Mouse (Mus musculus): ENCODE data around the gene Mamstr. TPM values are rescaled to one million over a fixed set of nuclear protein-coding genes. Genes with fewer than 3 reads are reported as not detected.
A peak's percentile ranks its signal among the peaks of the same experiment; 100 is the strongest.

The Mamstr gene
- polyA plus RNA-seq, 1 experiment from 2014 or later, result 0.69 TPM

- Histone ChIP-seq H3K4me1 (replicated peaks; ENCODE audit: control insufficient read depth, insufficient read depth, low read length) (peaks cover 7% of the 10 kb centered on the region), H3K27ac (ENCODE audit: low read depth, low read length) (no peak overlapping the region), H3K9ac (ENCODE audit: low read depth, low read length) (no peak overlapping the region), H3K4me2 (no peak overlapping the region), H3K9me3 (ENCODE audit: control insufficient read depth, low read length) (no peaks in the 10 kb centered on the region), H3K36me3 (ENCODE audit: control insufficient read depth, insufficient read depth, low read length) (no peaks in the 10 kb centered on the region; the same call in 1 of the 2 replicates), H3K4me3 (ENCODE audit: low read depth, low read length) (no peak overlapping the region), H3K27me3 (replicated peaks; ENCODE audit: control insufficient read depth, insufficient read depth, low read length) (peaks cover 37% of the 10 kb centered on the region)
- ATAC-seq (replicated peaks; ENCODE audit: low FRiP score), result no peak
- DNase-seq (ENCODE audit: low spot score), result no peak
- whole genome bisulfite sequencing, result 91% methylated on average over 11 of the region's 11 CpGs
These were observed 16.3 kb upstream of the Mamstr start for GRCm38 (mm10) chr7:45623507-45623906.

- H3K27ac ChIP-seq (ENCODE audit: low read depth, low read length), result no peak overlapping the region
- H3K4me1 ChIP-seq (replicated peaks; ENCODE audit: control insufficient read depth, insufficient read depth, low read length), result peaks cover 12% of the 10 kb centered on the region
- WGBS, result 74% methylated on average over 3 of the region's 3 CpGs
- no peak overlapping the region for H3K4me3 ChIP-seq (ENCODE audit: low read depth, low read length)
- H3K4me2 ChIP-seq, result no peak overlapping the region
- H3K27me3 ChIP-seq (replicated peaks; ENCODE audit: control insufficient read depth, insufficient read depth, low read length), result peaks cover 34% of the 10 kb centered on the region
- no peak for DNase-seq (ENCODE audit: low spot score)
- ATAC-seq (replicated peaks; ENCODE audit: low FRiP score), result no peak
- H3K36me3 ChIP-seq (ENCODE audit: control insufficient read depth, insufficient read depth, low read length), result no peaks in the 10 kb centered on the region; the same call in 1 of the 2 replicates
- no peaks in the 10 kb centered on the region for H3K9me3 ChIP-seq (ENCODE audit: control insufficient read depth, low read length)
- H3K9ac ChIP-seq (ENCODE audit: low read depth, low read length), result no peak overlapping the region
These were observed 15.1 kb upstream of the Mamstr start for GRCm38 (mm10) chr7:45624718-45625117.

- Histone ChIP-seq H3K27me3 (replicated peaks; ENCODE audit: control insufficient read depth, insufficient read depth, low read length) (peaks cover 30% of the 10 kb centered on the region), H3K4me1 (replicated peaks; ENCODE audit: control insufficient read depth, insufficient read depth, low read length) (peaks cover 12% of the 10 kb centered on the region), H3K27ac (ENCODE audit: low read depth, low read length) (no peak overlapping the region), H3K9me3 (ENCODE audit: control insufficient read depth, low read length) (no peaks in the 10 kb centered on the region), H3K36me3 (ENCODE audit: control insufficient read depth, insufficient read depth, low read length) (no peaks in the 10 kb centered on the region; the same call in 1 of the 2 replicates), H3K4me2 (no peak overlapping the region), H3K9ac (ENCODE audit: low read depth, low read length) (no peak overlapping the region), H3K4me3 (ENCODE audit: low read depth, low read length) (no peak overlapping the region)
- ATAC-seq (replicated peaks; ENCODE audit: low FRiP score) (no peak), DNase-seq (ENCODE audit: low spot score) (no peak)
- 78% methylated on average over 8 of the region's 8 CpGs for WGBS
These were observed 14.3 kb upstream of the Mamstr start for GRCm38 (mm10) chr7:45625481-45625880.

GRCm38 (mm10) chr7:45626571-45627076, 13.2 kb upstream of the Mamstr start:
- ATAC-seq (replicated peaks; ENCODE audit: low FRiP score) (no peak), DNase-seq (ENCODE audit: low spot score) (no peak)
- no peaks in the 10 kb centered on the region; the same call in 1 of the 2 replicates for H3K36me3 ChIP-seq (ENCODE audit: control insufficient read depth, insufficient read depth, low read length)
- no peak overlapping the region for H3K9ac ChIP-seq (ENCODE audit: low read depth, low read length)
- H3K4me3 ChIP-seq (ENCODE audit: low read depth, low read length), result no peak overlapping the region
- H3K27ac ChIP-seq (ENCODE audit: low read depth, low read length), result peak overlapping the region; percentile 25; the same call in 1 of the 2 replicates
- H3K9me3 ChIP-seq (ENCODE audit: control insufficient read depth, low read length), result no peaks in the 10 kb centered on the region
- 67% methylated on average over 7 of the region's 7 CpGs for WGBS
- H3K27me3 ChIP-seq (replicated peaks; ENCODE audit: control insufficient read depth, insufficient read depth, low read length), result peaks cover 32% of the 10 kb centered on the region
- H3K4me1 ChIP-seq (replicated peaks; ENCODE audit: control insufficient read depth, insufficient read depth, low read length), result peaks cover 12% of the 10 kb centered on the region
- H3K4me2 ChIP-seq, result no peak overlapping the region

- H3K9ac ChIP-seq (ENCODE audit: low read depth, low read length), result peak within 1 kb of the TSS; percentile 69
- H3K27me3 ChIP-seq (replicated peaks; ENCODE audit: control insufficient read depth, insufficient read depth, low read length), result peaks cover 32% of the 10 kb centered on the region
- H3K4me2 ChIP-seq, result peak within 1 kb of the TSS; percentile 95
- H3K4me3 ChIP-seq (ENCODE audit: low read depth, low read length), result peak within 1 kb of the TSS; percentile 60
- 52% methylated on average over 9 of the region's 9 CpGs for whole genome bisulfite sequencing
- H3K9me3 ChIP-seq (ENCODE audit: control insufficient read depth, low read length), result no peaks in the 10 kb centered on the region
- ATAC-seq (replicated peaks; ENCODE audit: low FRiP score) (0 out of 2 replicates have a peak, but pooled peaks have one; percentile 21), DNase-seq (ENCODE audit: low spot score) (no peak)
- H3K27ac ChIP-seq (ENCODE audit: low read depth, low read length), result peak within 1 kb of the TSS; percentile 55; the same call in 1 of the 2 replicates
- no peaks in the 10 kb centered on the region; the same call in 1 of the 2 replicates for H3K36me3 ChIP-seq (ENCODE audit: control insufficient read depth, insufficient read depth, low read length)
- H3K4me1 ChIP-seq (replicated peaks; ENCODE audit: control insufficient read depth, insufficient read depth, low read length), result peaks cover 12% of the 10 kb centered on the region
These were observed 12.5 kb upstream of the Mamstr start, which contains the start of gene Rasip1 for GRCm38 (mm10) chr7:45627261-45627660. Rasip1 (plus strand) TSS chr7:45627488.

- Histone ChIP-seq H3K9me3 (ENCODE audit: control insufficient read depth, low read length) (no peaks in the 10 kb centered on the region), H3K4me3 (ENCODE audit: low read depth, low read length) (peak overlapping the region; percentile 60), H3K9ac (ENCODE audit: low read depth, low read length) (peak overlapping the region; percentile 69), H3K4me2 (peak overlapping the region; percentile 95), H3K4me1 (replicated peaks; ENCODE audit: control insufficient read depth, insufficient read depth, low read length) (peaks cover 12% of the 10 kb centered on the region), H3K27me3 (replicated peaks; ENCODE audit: control insufficient read depth, insufficient read depth, low read length) (peaks cover 32% of the 10 kb centered on the region), H3K27ac (ENCODE audit: low read depth, low read length) (no peak overlapping the region), H3K36me3 (ENCODE audit: control insufficient read depth, insufficient read depth, low read length) (no peaks in the 10 kb centered on the region)
- WGBS, result 2% methylated on average over 105 of the region's 105 CpGs
- ATAC-seq (replicated peaks; ENCODE audit: low FRiP score) (peak; percentile 69), DNase-seq (ENCODE audit: low spot score) (peak; percentile 86)
These were observed 11.1 kb upstream of the Mamstr start for GRCm38 (mm10) chr7:45628364-45629294.

GRCm38 (mm10) chr7:45630064-45630907, 9.5 kb upstream of the Mamstr start:
- WGBS, result 77% methylated on average over 23 of the region's 23 CpGs
- peaks cover 28% of the 10 kb centered on the region for H3K27me3 ChIP-seq (replicated peaks; ENCODE audit: control insufficient read depth, insufficient read depth, low read length)

GRCm38 (mm10) chr7:45632499-45632898, 7.3 kb upstream of the Mamstr start:
- Histone ChIP-seq H3K27ac (ENCODE audit: low read depth, low read length) (no peak overlapping the region), H3K9ac (ENCODE audit: low read depth, low read length) (peak overlapping the region; percentile 30; the same call in 1 of the 2 replicates)
- 36% methylated on average over 35 of the region's 35 CpGs for WGBS

More at GRCm38 (mm10) chr7:45630064-45630907, 9.5 kb upstream of the Mamstr start:
- H3K4me1 ChIP-seq (replicated peaks; ENCODE audit: control insufficient read depth, insufficient read depth, low read length), result peaks cover 12% of the 10 kb centered on the region
- no peak for ATAC-seq (replicated peaks; ENCODE audit: low FRiP score)
- no peak for DNase-seq (ENCODE audit: low spot score)
- H3K4me3 ChIP-seq (ENCODE audit: low read depth, low read length), result no peak overlapping the region
- H3K36me3 ChIP-seq (ENCODE audit: control insufficient read depth, insufficient read depth, low read length), result no peaks in the 10 kb centered on the region
- H3K9me3 ChIP-seq (ENCODE audit: control insufficient read depth, low read length), result no peaks in the 10 kb centered on the region
- H3K9ac ChIP-seq (ENCODE audit: low read depth, low read length), result no peak overlapping the region
- H3K27ac ChIP-seq (ENCODE audit: low read depth, low read length), result no peak overlapping the region
- H3K4me2 ChIP-seq, result no peak overlapping the region

More at GRCm38 (mm10) chr7:45632499-45632898, 7.3 kb upstream of the Mamstr start:
- H3K4me2 ChIP-seq, result peak overlapping the region; percentile 54
- no peaks in the 10 kb centered on the region for H3K9me3 ChIP-seq (ENCODE audit: control insufficient read depth, low read length)
- peaks cover 18% of the 10 kb centered on the region for H3K27me3 ChIP-seq (replicated peaks; ENCODE audit: control insufficient read depth, insufficient read depth, low read length)
- peaks cover 6% of the 10 kb centered on the region; the same call in 1 of the 2 replicates for H3K36me3 ChIP-seq (ENCODE audit: control insufficient read depth, insufficient read depth, low read length)
- ATAC-seq (replicated peaks; ENCODE audit: low FRiP score) (no peak), DNase-seq (ENCODE audit: low spot score) (no peak)
- no peak overlapping the region for H3K4me3 ChIP-seq (ENCODE audit: low read depth, low read length)
- peaks cover 9% of the 10 kb centered on the region for H3K4me1 ChIP-seq (replicated peaks; ENCODE audit: control insufficient read depth, insufficient read depth, low read length)

All from liver, embryonic 11.5 days (tissue).